13 mouse cellular contexts compared by ENCODE assay signal in the genomic region with DNA sequence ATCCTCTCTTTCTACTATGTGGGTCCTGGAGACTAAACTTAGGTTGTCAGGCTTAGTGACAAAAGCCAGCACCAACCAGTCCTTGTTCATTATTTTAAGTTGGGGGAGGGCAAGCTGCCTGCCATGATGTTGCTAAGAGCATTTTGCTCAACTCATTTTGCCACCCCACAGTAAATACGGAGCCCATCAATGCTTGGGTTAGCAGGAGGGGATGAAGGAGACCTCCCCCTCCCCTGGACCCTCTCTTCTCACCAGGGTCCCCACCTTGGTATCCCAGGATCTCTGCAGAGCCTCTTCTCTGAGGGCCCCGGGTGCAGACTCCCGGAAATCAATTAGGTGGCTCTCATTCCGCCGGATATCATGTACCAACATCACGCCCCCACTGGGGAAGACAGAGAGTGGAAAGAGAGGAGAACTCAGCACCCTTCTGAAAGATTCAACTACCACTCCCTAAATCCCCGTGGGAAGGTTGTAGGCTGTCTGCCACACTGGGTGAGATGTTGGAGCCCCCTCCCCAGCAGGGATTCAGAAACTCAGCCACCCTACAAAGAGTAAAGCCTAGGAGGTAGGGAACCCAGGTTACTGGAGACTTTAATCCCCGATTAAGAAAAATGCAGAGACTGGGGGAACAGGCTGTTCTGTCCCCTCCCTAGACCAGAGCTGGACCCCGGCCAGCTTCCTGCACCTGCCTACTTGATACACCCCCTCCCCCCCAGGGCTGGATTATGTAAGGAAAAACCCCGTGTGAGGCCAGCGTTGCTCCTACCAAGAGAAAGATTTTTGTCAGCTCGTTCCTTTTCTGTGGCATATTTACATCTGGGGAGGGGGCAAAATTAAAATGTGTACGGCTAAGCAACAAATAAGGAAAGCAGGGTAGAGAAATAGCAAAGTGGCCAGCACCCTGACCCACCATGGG. TPM values are rescaled to one million over a fixed set of nuclear protein-coding genes. Genes with fewer than 3 reads are reported as not detected.
DNase-seq lines count a peak whose midpoint lies in the region; TF ChIP-seq lines count a peak whose summit lies in the region.
"Had no signal": no experiment of that assay in that cellular context is flagged by ENCODE, and none has a peak within 500 bp of the region (broad histone marks: within the 10 kb centered on the region; RNA-seq: fewer than 3 reads in every experiment).

No protein-coding gene starts in this region.

- DNase-seq in cerebellum, adult 9-11 months, result peak; percentile 69
- DNase-seq in cerebellum, adult 11 months, result no peak
- DNase-seq in layer of hippocampus, adult 2 months (ENCODE audit: low spot score in 2 of 2), result peak in 1 of 2 experiments; percentile 41
- no peak for DNase-seq in layer of hippocampus, postnatal 14 days (ENCODE audit: low spot score in 2 of 2)
- DNase-seq in cerebellum, postnatal 10 days, result peak; percentile 63 to 73
- peak; percentile 36 for DNase-seq in lung, postnatal 10 days
- no peak for DNase-seq in thymus, adult 18-20 months
- DNase-seq in thymus, adult 2 months, result no peak
- DNase-seq: B cell, adult 2 months; heart, adult 2 months had no signal

- H3K27me3 ChIP-seq in thymus, adult 2 months (ENCODE audit: control insufficient read depth, insufficient read depth, low read length), result no peaks in the 10 kb centered on the region
- H3K27me3 ChIP-seq: lung, embryonic 15.5 days; Patski had no signal

- TF ChIP-seq CTCF in layer of hippocampus, adult 2 months (conservative IDR thresholded peaks at IDR 0.05), result 0 out of 2 replicates have a peak, but pooled peaks have one; percentile 9
- no peak for TF ChIP-seq CTCF in thymus, adult 2 months (IDR thresholded peaks at IDR 0.05; ENCODE audit: borderline replicate concordance, control insufficient read depth, extremely low read depth, insufficient read depth, low read length, poor library complexity)

- no peak for TF ChIP-seq POLR2A in thymus, adult 2 months (IDR thresholded peaks at IDR 0.05; ENCODE audit: control insufficient read depth, extremely low read depth, insufficient read depth, low read length, poor library complexity)

- H3K27ac ChIP-seq in layer of hippocampus, adult 2 months, result peak overlapping the region; percentile 69
- no peak overlapping the region for H3K27ac ChIP-seq in thymus, adult 2 months (ENCODE audit: control insufficient read depth, insufficient read depth, low read length)
- H3K27ac ChIP-seq: heart, adult 2 months; left cerebral cortex, adult 2 months; lung, embryonic 15.5 days had no signal

- H3K36me3 ChIP-seq in thymus, adult 2 months (ENCODE audit: control insufficient read depth, insufficient read depth, low read length), result no peaks in the 10 kb centered on the region
- H3K36me3 ChIP-seq: lung, embryonic 15.5 days had no signal

- H3K4me3 ChIP-seq in layer of hippocampus, adult 2 months, result no peak overlapping the region
- H3K4me3 ChIP-seq in thymus, adult 2 months (ENCODE audit: control insufficient read depth, insufficient read depth, low read length), result no peak overlapping the region
- H3K4me3 ChIP-seq: heart, adult 2 months; left cerebral cortex, adult 2 months; lung, embryonic 15.5 days had no signal

- no peaks in the 10 kb centered on the region for H3K4me1 ChIP-seq in thymus, adult 2 months (replicated peaks; ENCODE audit: control insufficient read depth, insufficient read depth, low read length)

- WGBS in thymus, adult 2 months, result 54% methylated on average over 13 of the region's 13 CpGs

RNA-seq across cellular contexts. Expression of a gene that starts 13.1 kb away (rescaled TPM):
- total RNA-seq in layer of hippocampus, adult 2 months (2021), result 10 to 100 TPM; 62.6 to 70.8 TPM
- 10 to 100 TPM; 60.4 to 63.1 TPM for total RNA-seq in layer of hippocampus, postnatal 14 days (2021)
- 56.0 and 59.8 TPM in 2 replicates for polyA plus RNA-seq in thymus, adult 2 months (2012; rRNA removed)

RNA-seq across cellular contexts. Expression of a gene that starts 13.3 kb away (rescaled TPM):
- total RNA-seq in layer of hippocampus, adult 2 months (2021), result 100 to 1,000 TPM; 114 to 124 TPM
- total RNA-seq in layer of hippocampus, postnatal 14 days (2021), result 100 to 1,000 TPM; 107 to 119 TPM
- 35.1 and 42.8 TPM in 2 replicates for polyA plus RNA-seq in thymus, adult 2 months (2012; rRNA removed)

RNA-seq across cellular contexts. Expression of a gene that starts 31.0 kb away (rescaled TPM):
- total RNA-seq in layer of hippocampus, adult 2 months (2021), result 10 to 100 TPM; 70.4 to 76.3 TPM
- 10 to 100 TPM; 61.1 to 71.8 TPM for total RNA-seq in layer of hippocampus, postnatal 14 days (2021)
- polyA plus RNA-seq in thymus, adult 2 months (2012; rRNA removed), result 32.8 and 40.5 TPM in 2 replicates

Comparison
In these comparisons a context has a peak if more than half of its experiments do, and no peak if none do; other contexts are left out.
1. DNase-seq: peak in cerebellum, adult 9-11 months (single experiment), cerebellum, postnatal 10 days (2 of 2) and lung, postnatal 10 days (single experiment); none in cerebellum, adult 11 months (single experiment), layer of hippocampus, postnatal 14 days (0 of 2), thymus, adult 18-20 months (0 of 2) and thymus, adult 2 months (single experiment).